Mouse (Mus musculus) megakaryocyte progenitor cell, adult 5-6 weeks (primary cell): ENCODE data around the gene Zfp865. TPM values are rescaled to one million over a fixed set of nuclear protein-coding genes. Genes with fewer than 3 reads are reported as not detected.
"Not testable (repeated sequence)": the region's sequence is repeated elsewhere in the genome, so short reads cannot be mapped to it uniquely, and the experiment has no call there.

Source experiments
- ATAC-seq: replicated peaks from 2 replicates; pipeline ENCODE4 v1.8.0; 2016; ENCODE audit warnings: mild to moderate bottlenecking, moderate TSS enrichment, inconsistent platforms; ENCODE audit not compliant: poor library complexity
- total RNA-seq, 2 experiments: library from RNA; stranded (forward) in 1 of 2; stranded (reverse) in 1 of 2; fragments of 157-497, 149-512 nt in 1 of 2; fragments of 200-1000 nt in 1 of 2; gene quantifications; 2 replicates each; pipeline versions ENCODE4 v1.2.3 to v1.2.4; 2015 to 2017

The Zfp865 gene
- total RNA-seq, 2 experiments from 2014 or later: 12.4 to 14.5 TPM

GRCm38 (mm10) chr7:5079365-5080009, 59.3 kb downstream of the Zfp865 start:
- ATAC-seq: not testable (repeated sequence)

GRCm38 (mm10) chr7:5080010-5080751, 60.0 kb downstream of the Zfp865 start, which contains the start of gene Epn1:
Epn1 (plus strand) TSS chr7:5080235.
- peak; percentile 86 for ATAC-seq

DNA sequence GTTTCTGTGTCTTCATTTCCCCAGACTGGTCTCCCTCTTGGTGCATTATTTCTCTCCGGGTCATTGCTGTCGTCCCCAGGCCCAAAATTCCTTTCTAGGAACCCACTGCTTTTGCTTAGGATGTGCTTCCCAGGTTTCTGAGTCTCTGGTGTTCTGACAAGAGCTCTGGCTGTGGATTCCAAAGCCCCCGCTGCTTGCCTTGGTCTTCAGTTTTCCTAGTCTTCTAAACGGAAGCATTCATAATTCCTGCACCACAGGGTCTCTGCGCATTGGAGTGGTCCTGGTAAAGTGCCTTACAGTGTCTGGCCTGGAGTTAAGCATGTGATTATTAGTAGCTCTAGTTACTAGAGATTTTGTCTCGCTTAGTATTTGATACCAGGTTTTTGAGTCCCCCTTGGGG, 60.6 kb downstream of the Zfp865 start:
- ATAC-seq: no peak

DNA sequence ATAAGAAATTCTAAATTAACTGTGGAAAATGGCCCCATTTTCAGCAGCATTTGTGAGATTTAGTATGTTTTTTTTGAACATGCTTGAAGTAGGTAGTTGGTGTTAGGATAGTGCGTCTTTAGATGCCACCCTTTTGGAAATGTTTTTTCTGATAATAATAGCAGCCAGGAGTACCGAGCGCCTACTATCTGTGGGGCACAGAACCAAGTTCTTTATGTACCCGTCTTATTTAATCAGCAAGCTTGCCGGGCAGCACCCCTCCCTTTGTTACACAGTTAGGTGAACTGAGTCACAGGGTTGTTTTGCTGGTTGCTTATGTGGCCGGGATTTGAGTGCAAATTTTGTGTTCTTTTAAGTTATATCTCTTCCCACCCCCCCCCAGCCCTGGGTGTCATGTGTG, 61.1 kb downstream of the Zfp865 start:
- peak; percentile 38 for ATAC-seq

GRCm38 (mm10) chr7:5081939-5082338, 61.8 kb downstream of the Zfp865 start:
- ATAC-seq: no peak

DNA sequence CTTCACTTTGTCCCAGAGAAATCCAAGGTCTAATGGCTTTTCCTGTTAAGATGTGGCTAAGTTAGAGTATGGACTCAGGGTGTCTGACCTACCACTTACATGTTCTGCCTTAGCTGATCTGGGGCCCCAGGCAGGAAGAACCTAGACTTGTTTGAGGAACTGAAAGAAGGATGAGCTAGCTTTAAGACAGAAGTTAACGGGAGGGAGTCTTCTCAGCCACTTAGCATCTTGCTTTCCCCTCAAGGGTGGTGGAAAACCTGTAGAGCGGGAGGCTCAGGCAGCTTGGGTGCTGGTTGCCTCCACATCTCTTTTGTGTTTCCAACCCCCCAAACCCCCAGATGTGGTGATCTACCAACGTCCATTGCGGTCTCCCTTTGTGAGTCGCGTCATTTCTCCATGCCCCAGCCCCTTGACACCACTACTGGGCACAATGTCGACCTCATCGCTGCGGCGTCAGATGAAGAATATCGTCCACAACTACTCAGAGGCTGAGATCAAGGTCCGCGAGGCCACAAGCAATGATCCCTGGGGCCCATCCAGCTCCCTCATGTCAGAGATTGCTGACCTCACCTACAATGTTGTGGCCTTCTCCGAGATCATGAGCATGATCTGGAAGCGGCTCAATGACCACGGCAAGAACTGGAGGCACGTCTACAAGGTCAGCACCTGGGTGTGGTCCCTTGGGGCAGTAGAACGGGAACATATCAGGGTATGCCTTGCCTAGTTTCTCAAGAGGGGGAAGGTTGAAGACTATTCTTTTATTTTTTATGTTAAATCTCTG, 63.3 kb downstream of the Zfp865 start:
- ATAC-seq: peak; percentile 16

- 0 out of 2 replicates have a peak, but pooled peaks have one; percentile 6 for ATAC-seq
These were observed 65.3 kb downstream of the Zfp865 start for GRCm38 (mm10) chr7:5085512-5085911.

Other genes with a start within 250 kb of the Zfp865 start
- gene Fam71e2, start 249.1 kb upstream of the Zfp865 start, total RNA-seq (2015): not detected in 2 replicates
- gene Fam71e2, start 249.1 kb upstream of the Zfp865 start, total RNA-seq (2017): not detected in 2 replicates
- gene Il11, start 237.5 kb upstream of the Zfp865 start, total RNA-seq (2015): 0.17 TPM in 1 of 2 replicates, not detected in the other
- not detected in 2 replicates for gene Il11, start 237.5 kb upstream of the Zfp865 start, total RNA-seq (2017)
- not detected in 2 replicates for gene Tmem190, start 237.4 kb upstream of the Zfp865 start, total RNA-seq (2015)
- gene Tmem190, start 237.4 kb upstream of the Zfp865 start, total RNA-seq (2017): not detected in 2 replicates
- 6.2 and 10.5 TPM in 2 replicates for gene Tmem238, start 230.7 kb upstream of the Zfp865 start, total RNA-seq (2015)
- gene Tmem238, start 230.7 kb upstream of the Zfp865 start, total RNA-seq (2017): 5.4 and 5.5 TPM in 2 replicates
- gene Rpl28, start 227.5 kb upstream of the Zfp865 start, total RNA-seq (2015): 1,898 and 2,111 TPM in 2 replicates
- gene Rpl28, start 227.5 kb upstream of the Zfp865 start, total RNA-seq (2017): 686 and 710 TPM in 2 replicates
- 280 and 341 TPM in 2 replicates for gene Ube2s, start 207.8 kb upstream of the Zfp865 start, total RNA-seq (2015)
- gene Ube2s, start 207.8 kb upstream of the Zfp865 start, total RNA-seq (2017): 169 and 190 TPM in 2 replicates
- gene Shisa7, start 175.7 kb upstream of the Zfp865 start, total RNA-seq (2015): 0.05 TPM in 1 of 2 replicates, not detected in the other
- not detected in 2 replicates for gene Shisa7, start 175.7 kb upstream of the Zfp865 start, total RNA-seq (2017)
- 9.1 and 13.4 TPM in 2 replicates for gene Isoc2b, start 150.1 kb upstream of the Zfp865 start, total RNA-seq (2015)
- 34.9 and 98.1 TPM in 2 replicates for gene Isoc2b, start 150.1 kb upstream of the Zfp865 start, total RNA-seq (2017)
- gene Isoc2a, start 143.2 kb upstream of the Zfp865 start, total RNA-seq (2015): 2.4 and 3.1 TPM in 2 replicates
- 7.3 and 8.7 TPM in 2 replicates for gene Isoc2a, start 143.2 kb upstream of the Zfp865 start, total RNA-seq (2017)
- gene Gm36210, start 113.9 kb upstream of the Zfp865 start, total RNA-seq (2015): not detected in 2 replicates
- gene Gm36210, start 113.9 kb upstream of the Zfp865 start, total RNA-seq (2017): not detected in 2 replicates
- 7.4 and 8.0 TPM in 2 replicates for gene Zfp628, start 105.2 kb upstream of the Zfp865 start, total RNA-seq (2015)
- 1.9 and 2.7 TPM in 2 replicates for gene Zfp628, start 105.2 kb upstream of the Zfp865 start, total RNA-seq (2017)
- 0.20 and 0.64 TPM in 2 replicates for gene Nat14, start 98.3 kb upstream of the Zfp865 start, total RNA-seq (2015)
- gene Nat14, start 98.3 kb upstream of the Zfp865 start, total RNA-seq (2017): not detected in 2 replicates
- not detected in 2 replicates for gene Ssc5d, start 94.6 kb upstream of the Zfp865 start, total RNA-seq (2015)
- 0.10 TPM in 1 of 2 replicates, not detected in the other for gene Ssc5d, start 94.6 kb upstream of the Zfp865 start, total RNA-seq (2017)
- gene Sbk2, start 56.0 kb upstream of the Zfp865 start, total RNA-seq (2015): not detected in 2 replicates
- not detected in 2 replicates for gene Sbk2, start 56.0 kb upstream of the Zfp865 start, total RNA-seq (2017)
- gene Sbk3, start 49.2 kb upstream of the Zfp865 start, total RNA-seq (2015): not detected in 2 replicates
- not detected in 2 replicates for gene Sbk3, start 49.2 kb upstream of the Zfp865 start, total RNA-seq (2017)
- 11.1 and 14.3 TPM in 2 replicates for gene Zfp579, start 24.2 kb upstream of the Zfp865 start, total RNA-seq (2015)
- gene Zfp579, start 24.2 kb upstream of the Zfp865 start, total RNA-seq (2017): 2.7 and 4.2 TPM in 2 replicates
- 11.0 and 13.0 TPM in 2 replicates for gene Zfp524, start 6.0 kb upstream of the Zfp865 start, total RNA-seq (2015)
- 5.5 and 7.4 TPM in 2 replicates for gene Zfp524, start 6.0 kb upstream of the Zfp865 start, total RNA-seq (2017)
- 35.6 and 39.2 TPM in 2 replicates for gene Fiz1, start 5.7 kb upstream of the Zfp865 start, total RNA-seq (2015)
- gene Fiz1, start 5.7 kb upstream of the Zfp865 start, total RNA-seq (2017): 17.7 and 24.0 TPM in 2 replicates
- 1.9 and 4.6 TPM in 2 replicates for gene Gm44973, start 4.9 kb upstream of the Zfp865 start, total RNA-seq (2015)
- not detected in 2 replicates for gene Gm44973, start 4.9 kb upstream of the Zfp865 start, total RNA-seq (2017)
- 0.57 TPM in 1 of 2 replicates, not detected in the other for gene Ccdc106, start 177 bp downstream of the Zfp865 start, total RNA-seq (2015)
- 0.21 TPM in 1 of 2 replicates, not detected in the other for gene Ccdc106, start 177 bp downstream of the Zfp865 start, total RNA-seq (2017)
- not detected in 2 replicates for gene 4632433K11Rik, start 13.7 kb downstream of the Zfp865 start, total RNA-seq (2015)
- gene 4632433K11Rik, start 13.7 kb downstream of the Zfp865 start, total RNA-seq (2017): 0.88 TPM in 1 of 2 replicates, not detected in the other
- gene Zfp784, start 18.1 kb downstream of the Zfp865 start, total RNA-seq (2015): 0.72 and 1.5 TPM in 2 replicates
- 1.6 and 1.7 TPM in 2 replicates for gene Zfp784, start 18.1 kb downstream of the Zfp865 start, total RNA-seq (2017)
- 2.3 and 3.0 TPM in 2 replicates for gene Zfp580, start 31.2 kb downstream of the Zfp865 start, total RNA-seq (2015)
- gene Zfp580, start 31.2 kb downstream of the Zfp865 start, total RNA-seq (2017): 0.24 and 0.67 TPM in 2 replicates
- gene U2af2, start 41.8 kb downstream of the Zfp865 start, total RNA-seq (2015): 99.3 TPM in 2 replicates
- 225 and 247 TPM in 2 replicates for gene U2af2, start 41.8 kb downstream of the Zfp865 start, total RNA-seq (2017)
- gene Epn1, start 59.9 kb downstream of the Zfp865 start, total RNA-seq (2015): 41.0 and 42.0 TPM in 2 replicates
- gene Epn1, start 59.9 kb downstream of the Zfp865 start, total RNA-seq (2017): 37.0 and 51.5 TPM in 2 replicates
- gene Rfpl4, start 96.6 kb downstream of the Zfp865 start, total RNA-seq (2015): not detected in 2 replicates
- not detected in 2 replicates for gene Rfpl4, start 96.6 kb downstream of the Zfp865 start, total RNA-seq (2017)
- not detected in 2 replicates for gene Rasl2-9, start 105.6 kb downstream of the Zfp865 start, total RNA-seq (2015)
- not detected in 2 replicates for gene Rasl2-9, start 105.6 kb downstream of the Zfp865 start, total RNA-seq (2017)
- not detected in 2 replicates for gene Vmn1r55, start 129.3 kb downstream of the Zfp865 start, total RNA-seq (2015)
- not detected in 2 replicates for gene Vmn1r55, start 129.3 kb downstream of the Zfp865 start, total RNA-seq (2017)
- not detected in 2 replicates for gene Vmn1r56, start 176.4 kb downstream of the Zfp865 start, total RNA-seq (2015)
- not detected in 2 replicates for gene Vmn1r56, start 176.4 kb downstream of the Zfp865 start, total RNA-seq (2017)
- not detected in 2 replicates for gene Vmn1r57, start 198.1 kb downstream of the Zfp865 start, total RNA-seq (2015)
- gene Vmn1r57, start 198.1 kb downstream of the Zfp865 start, total RNA-seq (2017): not detected in 2 replicates